Mouse (Mus musculus) lung, postnatal 14 days (tissue): Measurements from ENCODE around the gene Dnajc6.

ENCODE experiments used
- DNase-seq: peaks from one replicate; pipeline ENCODE4 v3.0.0; 2021

Dnajc6 gene

DNA sequence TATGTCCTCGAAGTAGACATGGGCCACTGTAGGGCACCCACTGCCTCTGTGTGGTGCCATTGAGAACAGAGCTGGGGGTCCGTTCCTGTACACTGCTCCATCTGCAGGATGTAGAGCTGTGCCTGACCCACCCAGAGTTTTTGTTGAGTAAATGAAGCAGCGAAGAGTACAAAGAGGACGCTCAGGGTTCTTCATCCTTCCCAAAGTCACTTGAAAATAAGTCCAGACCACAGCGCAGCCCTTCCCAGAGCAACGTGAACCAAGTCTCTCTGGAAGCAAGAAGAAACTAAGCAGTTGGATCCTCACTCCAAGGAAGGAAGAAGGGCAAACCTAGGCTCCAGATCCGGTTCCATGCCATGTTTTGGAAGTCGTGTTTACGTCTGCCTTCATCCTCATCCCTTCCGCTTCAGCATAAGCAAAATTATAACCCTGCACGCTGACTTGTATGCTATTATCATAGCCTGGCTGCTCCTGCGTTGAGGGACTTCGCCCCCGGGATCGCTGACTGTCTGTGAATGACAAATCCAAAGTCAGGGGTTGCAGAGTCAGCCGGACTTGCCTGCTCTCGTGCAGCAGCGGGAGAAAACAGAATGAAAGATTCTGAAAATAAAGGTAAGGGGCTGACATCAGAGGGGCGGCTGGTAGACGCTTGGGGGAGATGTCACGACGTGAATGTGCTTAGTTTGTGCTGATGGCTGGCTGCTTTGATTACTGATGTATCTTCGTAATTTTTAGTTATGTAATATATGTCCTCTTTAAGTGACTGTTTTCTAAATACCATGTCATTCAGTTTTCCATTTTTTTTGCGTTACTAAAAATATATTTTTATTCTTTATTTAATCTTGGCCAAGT lies 11.3 kb downstream of the Dnajc6 start:
- peak; percentile 27 for DNase-seq

DNA sequence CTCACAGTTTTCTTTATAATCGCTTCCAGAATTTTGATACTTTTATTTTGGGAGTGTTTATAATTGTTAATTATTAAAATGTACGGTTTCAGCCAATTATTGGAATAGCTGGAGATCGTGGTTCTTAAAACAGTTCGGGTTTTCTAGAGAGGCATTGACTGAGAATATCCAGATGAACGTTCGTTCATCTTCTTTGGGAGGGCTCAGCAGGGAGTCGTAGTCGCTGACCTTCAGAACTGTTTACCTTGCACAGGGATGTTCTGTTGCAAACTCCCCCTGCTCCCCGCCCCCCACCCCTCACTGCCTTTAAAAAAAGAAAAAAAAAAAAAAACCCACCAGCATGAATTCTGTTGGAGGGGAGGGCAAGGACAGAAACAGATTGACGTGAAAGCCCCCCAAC lies 12.0 kb downstream of the Dnajc6 start:
- no peak for DNase-seq

DNA sequence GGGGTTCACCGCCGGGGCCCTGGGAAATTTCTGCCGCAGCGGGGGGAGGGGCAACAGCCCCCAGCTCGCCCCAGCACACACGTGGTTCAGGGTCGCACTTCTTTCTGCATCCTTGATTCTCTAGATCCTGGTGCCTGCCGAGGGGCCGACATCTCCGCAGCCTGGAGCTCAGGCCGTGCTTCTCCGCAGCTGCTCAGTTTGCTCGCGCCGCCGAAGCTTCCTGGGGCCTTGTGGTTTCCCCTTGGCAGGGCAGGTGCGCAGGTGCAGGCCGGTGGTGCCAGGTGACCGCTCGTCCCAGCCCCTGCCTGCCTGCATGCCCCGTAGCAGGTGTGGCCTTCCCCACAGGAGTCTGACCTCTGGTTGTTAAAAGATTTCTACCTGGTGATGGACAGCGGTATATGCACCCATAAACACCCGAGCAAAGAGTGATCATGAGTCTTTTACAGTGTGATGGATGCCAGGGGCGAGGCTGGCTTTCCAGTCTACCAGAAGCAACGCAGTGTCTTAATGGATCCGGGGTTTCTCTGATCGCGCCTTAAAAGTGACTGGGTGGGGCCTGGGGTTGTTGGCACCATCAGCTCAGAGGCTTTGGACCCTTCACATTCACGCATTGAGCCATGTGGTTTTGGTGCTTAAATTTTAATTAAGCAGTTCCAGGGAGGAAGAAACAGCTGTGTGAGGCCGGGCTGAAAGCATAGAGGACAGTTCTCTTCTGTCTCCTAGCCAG lies 12.6 kb downstream of the Dnajc6 start:
- no peak for DNase-seq

DNA sequence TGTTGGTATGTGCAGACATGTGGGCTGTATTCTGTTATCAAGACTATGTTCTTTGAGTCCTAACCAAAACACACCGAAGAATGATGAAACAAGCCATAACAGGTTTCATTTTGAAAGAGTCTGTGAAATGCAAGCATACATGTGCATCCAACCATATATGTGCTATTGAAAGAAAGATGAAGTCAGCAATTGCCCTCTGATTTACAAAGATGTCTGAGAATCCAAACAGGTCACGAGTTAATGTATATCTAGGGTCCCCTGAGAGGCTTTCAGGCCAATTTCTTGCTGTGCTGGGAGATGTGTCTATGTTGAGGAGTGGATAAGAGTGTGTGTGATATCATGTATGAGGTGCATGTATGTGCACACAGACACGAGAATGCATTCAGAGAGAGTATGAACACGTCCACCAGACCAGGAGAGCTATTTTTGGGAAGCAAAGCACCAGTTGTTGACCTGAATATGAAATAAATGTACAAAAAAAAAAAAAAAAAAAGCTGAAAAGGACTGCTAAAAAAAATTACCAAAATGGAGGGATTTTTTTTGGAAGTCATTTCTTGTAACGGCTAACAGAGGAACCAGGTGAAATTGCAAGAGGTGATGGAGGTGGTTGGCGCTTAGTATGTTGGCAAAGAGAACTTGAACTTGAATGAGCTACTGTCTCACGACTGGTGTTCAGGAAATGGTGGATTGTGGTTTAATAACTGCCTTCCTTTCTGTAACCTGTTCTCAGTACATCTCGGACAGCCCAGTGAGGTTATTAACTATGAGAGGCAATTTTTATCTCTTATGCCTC lies 13.9 kb downstream of the Dnajc6 start:
- no peak for DNase-seq

DNA sequence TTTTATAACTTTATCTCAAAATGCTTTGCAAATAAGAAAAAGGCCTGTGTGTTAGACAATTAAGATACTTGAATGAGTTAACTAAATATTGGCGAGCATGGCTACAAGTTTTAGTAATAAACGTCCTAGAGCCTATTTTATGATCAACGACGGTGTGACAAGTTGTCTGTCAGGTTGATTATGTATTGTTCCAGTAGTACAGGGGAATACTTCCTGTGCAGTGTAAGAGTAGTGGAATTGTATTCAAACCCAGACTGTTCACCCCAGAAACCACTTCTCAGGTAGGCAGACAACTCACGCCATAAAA lies 14.4 kb downstream of the Dnajc6 start:
- DNase-seq: no peak

DNA sequence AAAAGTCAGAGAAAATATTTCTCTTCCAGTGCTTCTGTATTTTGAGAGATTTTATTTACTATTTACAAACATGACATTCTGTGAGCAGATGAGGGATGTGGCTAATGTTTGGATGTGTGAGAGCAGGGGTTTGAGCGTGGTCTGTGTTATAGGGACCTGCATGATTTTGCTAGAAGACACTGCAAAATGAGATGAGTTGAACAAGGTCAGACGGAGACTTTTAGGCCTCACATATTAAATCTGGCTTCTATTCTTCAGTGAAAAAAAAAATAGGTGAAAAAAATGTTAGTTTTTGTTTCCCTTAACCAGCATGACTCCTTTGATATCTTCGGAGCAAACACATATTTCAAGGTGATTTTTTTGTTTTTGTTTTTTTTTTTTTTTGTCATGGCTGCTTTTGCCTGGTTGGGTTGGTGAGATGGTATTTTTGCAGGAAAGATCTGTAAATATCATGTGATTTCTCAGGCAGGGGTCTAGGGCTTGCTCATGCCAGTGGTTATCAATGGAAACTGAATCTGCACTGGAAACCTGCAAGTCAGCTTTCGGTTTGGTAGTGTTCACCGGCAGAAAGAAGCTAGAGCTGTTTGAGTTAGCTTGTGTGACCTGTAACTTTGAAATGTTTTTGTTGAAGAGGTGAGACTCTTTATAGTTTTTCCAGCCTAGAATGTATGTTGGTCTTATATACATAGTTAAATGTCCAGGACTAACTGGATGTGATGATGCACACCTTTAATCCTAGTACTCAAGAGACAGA lies 15.5 kb downstream of the Dnajc6 start:
- no peak for DNase-seq

DNA sequence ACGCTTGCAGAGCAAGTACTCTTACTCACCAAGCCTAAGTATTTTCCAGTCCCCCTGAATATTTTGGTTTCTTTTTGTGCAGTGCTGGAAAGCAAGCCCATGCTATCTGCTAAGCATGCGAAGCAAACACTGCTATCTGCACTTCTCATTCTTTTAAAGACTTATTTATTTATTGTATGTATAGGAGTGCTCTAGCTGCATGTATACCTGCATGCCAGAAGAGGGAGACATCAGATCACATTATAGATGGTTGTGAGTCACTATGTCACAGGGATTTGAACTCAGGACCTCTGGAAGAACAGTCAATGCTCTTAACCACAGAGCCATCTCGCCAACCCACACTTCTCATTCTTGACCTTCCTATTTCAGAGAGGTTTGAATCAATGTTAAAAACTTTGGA lies 16.8 kb downstream of the Dnajc6 start:
- no peak for DNase-seq

DNA sequence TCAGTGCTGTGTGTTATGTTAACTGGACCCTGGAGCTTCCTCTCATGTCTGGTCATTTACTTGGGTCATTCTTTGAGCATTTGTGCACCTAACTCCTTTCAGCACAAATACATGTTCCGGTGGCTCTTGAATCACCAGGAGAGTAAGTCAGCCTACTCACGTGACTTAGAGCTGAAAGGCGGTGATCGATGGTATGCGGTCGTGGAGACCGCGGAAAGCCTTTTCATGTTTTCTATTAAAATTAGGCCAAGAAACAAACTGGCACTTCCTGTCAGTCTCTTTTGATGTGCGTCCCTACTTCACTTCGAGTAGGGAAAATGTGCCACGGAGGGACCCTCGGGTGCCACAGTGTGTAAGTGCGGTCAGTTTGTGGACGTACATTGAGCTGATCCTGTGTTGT lies 19.4 kb downstream of the Dnajc6 start:
- DNase-seq: no peak

DNA sequence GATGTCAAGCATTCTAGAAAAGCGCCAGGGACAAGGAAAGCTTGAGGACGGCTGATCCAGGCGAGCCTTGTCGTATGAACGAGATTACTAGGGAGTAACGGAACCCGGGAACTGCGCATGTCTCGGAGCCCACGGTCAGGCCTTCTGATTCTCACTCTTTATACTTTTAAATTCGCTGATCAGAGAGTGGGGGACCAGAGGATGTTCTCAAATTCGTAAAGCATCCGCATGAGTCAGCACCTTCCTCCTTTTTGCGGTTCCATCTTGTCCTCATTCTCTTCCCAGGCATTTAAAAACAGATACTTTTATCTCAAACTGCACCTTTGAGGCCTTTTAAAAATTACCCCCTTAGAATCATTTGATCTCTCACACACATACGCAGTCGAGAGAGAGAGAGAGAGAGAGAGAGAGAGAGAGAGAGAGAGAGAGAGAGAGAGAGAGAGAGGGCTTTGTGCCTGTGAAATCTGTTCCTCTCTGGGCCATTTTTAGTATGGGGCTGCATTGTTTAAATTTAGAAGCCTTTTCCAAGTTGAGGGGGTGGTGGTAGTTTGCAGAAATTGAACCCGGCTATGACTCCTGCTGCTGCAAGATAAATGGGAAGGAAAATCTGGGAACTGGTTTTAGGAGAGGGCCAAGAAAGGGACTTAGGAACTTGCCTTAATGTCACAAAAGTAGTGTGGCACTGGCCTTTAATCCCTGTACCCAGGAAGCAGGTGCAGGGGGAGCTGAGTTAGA lies 20.2 kb downstream of the Dnajc6 start:
- no peak for DNase-seq

DNA sequence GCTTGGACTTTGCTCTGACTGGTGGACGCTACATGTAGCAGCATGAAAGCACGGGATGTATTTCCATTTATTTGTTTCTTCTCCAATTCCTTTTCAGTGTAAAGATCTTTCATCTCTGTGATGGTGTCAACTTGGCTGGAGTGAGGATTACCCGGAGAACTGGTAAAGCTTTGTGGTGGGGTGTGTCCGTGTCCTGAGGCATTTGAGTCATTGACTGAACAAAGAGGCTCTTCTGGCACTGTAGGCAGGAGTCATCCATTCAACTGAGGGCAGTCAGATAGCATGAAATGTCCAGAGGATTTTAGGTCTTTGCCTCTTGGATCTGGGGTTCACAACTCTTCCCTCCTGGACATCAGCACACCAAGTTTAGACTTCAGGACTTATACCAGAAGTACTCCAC lies 35.5 kb downstream of the Dnajc6 start:
- no peak for DNase-seq

DNA sequence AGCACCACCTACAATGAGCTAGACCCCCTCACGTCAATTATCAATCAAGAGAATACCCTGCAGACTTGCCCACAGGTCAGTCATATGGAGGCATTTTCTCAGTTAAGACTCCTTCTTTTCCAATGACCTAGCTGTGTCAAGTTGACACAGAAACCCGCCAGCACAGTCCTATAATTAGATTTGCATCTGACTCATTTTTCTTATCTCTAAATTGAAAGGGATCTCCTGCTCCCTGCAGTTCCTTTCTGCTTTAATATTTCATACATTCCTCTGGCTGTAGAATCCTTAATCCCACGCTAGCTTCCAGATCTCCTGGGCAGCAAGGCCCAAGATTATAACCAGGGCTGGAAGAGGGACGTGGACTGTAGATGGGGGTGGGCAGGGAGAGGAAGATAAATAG lies 44.1 kb downstream of the Dnajc6 start:
- no peak for DNase-seq

DNA sequence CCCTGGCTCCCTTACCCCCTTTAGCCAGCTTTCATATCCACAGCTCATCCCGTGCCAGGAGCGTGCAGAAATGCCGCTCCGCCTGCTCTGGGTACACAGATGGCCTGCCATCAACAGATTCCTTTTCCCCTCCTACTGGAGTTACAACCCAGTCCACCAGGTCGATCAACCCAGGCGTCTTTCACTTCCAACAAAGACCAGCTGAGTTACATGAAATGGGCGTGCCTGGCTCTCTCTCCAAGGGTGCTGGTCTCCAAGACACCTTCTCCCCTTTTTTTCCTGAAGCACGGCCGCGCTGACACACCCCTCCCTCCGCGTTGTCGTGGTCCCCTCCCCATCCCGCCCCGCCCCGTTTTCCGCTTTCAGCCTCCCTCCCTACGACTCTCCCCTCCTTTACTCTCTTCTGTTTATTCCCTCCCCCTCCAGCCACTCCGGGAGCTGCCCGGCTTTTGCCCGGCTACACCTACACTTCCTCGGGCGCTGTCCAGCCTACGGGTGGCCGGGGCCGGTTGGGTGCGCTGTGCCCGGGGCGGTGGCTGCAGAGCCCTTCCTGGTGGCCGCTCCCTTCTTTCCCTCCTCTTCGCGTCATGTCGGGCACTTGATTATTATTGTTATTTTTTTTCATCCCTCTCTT lies 53.6 kb downstream of the Dnajc6 start:
- DNase-seq: peak; percentile 3

DNA sequence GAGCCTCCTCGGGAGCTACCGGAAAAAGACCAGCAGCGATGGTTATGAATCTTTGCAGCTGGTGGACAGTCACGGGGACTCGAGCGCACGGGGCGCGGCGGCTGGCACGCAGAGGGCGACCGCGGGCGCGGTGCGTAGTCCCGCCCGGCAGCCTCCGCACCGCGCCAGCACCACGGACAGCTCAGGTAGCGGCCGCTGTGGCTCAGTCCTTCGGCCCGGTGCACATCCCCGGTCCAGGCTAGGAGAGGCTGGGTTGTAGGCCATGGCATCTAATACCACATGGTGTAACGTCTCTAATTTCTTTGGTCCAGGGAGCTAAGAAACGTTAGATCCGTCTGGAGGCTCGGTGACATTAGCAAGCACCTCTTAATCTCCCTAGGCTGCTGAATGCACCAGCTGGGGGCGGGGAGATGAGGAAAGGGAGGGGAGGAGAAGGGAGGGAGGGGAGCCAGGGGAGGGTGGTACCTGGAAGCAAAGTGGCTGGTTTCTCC lies 54.3 kb downstream of the Dnajc6 start:
- peak; percentile 45 for DNase-seq

DNA sequence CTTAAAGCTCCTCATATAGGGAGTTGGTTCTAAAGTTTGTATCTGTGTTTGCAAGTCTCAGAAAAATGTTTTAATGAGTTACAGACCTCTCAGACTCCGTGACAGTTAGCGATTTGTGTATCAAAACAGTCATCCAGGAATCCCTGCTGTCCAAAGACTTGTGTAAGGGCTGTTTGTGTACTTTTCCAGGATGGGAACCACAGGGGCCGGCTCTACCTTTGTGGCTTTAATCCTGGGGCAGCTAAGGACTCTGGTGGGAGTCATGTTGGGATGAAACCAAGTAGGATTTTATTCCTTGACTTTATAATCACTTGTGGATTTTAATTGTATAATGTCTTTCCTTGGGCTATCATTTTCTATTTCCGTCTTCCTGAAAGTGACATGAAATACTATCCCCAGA lies 55.0 kb downstream of the Dnajc6 start:
- DNase-seq: no peak

DNA sequence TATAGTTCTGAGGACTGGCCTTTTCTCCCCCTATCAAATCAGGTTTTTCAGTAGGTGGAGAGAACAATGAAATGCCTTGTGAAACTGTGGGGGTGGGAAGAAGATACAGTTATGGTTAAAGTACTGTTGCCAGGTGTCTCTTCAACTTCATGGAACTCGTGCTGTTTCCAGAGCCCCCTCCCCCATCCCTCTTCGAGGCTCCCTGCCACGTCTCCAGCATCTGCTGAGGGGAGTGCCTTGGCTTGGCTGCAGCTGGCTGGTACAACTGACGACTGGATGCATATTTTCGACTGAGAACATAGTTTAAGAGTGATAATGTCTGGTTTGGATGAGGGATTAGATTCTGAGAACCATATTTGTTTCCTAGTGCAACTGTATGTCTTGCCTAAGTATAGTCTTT lies 55.9 kb downstream of the Dnajc6 start:
- no peak for DNase-seq

DNA sequence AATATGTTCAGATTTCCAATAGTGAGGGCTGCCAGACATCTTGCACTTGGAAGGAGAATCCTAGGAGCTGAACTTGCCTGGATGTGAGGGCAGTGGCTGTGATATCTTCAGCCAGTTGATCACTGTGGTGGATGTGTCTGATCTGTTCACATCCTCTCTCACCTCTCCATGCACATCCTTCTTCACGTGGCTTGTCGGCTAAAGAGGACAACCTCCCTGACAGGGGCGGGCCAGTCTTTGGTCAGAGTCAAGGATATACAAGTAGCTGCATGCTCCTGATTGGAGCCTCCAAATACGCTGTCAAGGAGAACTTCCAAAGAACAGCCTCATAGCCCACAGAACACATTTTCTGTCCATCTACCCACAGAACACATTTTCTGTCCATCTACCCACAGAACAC lies 58.6 kb downstream of the Dnajc6 start:
- no peak for DNase-seq

DNA sequence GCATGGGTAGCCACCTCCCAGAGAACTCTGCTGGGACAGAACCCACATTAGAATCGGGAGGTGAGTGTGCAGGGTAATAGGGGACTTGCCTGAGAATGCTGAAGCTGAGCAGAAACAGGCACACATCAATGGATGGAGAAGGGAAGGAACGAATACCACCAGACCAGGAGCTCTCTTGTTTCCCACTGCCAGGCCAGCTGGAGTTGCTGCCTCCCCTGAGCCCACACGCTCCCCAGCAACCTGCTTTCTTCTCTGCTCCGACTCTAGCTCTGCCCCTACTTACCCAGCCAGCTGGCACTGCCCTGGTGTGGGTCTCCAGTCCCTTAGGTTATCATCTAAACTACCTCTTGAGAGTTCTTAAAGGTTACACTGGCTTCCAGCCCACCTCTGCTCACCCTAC lies 63.7 kb downstream of the Dnajc6 start:
- no peak for DNase-seq

DNA sequence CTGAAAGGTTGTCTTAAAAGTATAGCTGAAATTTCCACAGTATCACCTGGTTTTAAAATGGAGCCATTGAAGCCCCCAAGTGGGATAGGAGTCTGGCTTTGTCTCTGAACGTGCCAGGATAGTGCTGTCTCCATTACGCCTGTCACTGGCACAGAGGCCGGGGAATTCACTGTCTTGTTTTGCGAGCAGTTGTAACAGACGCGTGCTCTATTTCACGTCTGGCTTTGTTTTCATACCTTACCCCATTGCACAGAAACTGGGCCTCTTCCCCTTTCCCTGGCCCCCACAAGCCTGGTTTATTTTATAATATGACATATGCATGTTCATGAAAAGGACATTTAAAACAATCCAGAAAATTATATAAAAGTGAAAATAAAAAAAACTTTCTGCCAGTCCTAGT lies 66.4 kb downstream of the Dnajc6 start:
- DNase-seq: no peak

DNA sequence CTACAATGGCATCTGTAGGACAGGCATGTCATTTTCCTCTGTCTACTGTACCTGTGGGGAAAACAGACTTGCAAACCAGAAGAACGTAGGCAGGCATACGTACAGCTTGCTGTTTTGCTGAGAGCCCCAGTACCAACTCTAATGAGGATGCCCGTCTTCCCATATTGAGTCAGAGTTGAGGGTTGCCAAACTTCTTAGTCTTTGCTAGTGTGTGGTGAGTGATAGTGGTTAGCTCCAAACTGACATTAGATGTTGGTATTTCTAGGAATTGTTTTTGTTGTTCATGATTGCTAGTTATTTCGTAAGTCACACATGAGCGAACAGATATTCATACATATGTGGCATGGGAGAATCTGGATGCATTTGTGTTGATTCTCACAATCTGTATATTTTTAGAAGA lies 67.2 kb downstream of the Dnajc6 start:
- no peak for DNase-seq

DNA sequence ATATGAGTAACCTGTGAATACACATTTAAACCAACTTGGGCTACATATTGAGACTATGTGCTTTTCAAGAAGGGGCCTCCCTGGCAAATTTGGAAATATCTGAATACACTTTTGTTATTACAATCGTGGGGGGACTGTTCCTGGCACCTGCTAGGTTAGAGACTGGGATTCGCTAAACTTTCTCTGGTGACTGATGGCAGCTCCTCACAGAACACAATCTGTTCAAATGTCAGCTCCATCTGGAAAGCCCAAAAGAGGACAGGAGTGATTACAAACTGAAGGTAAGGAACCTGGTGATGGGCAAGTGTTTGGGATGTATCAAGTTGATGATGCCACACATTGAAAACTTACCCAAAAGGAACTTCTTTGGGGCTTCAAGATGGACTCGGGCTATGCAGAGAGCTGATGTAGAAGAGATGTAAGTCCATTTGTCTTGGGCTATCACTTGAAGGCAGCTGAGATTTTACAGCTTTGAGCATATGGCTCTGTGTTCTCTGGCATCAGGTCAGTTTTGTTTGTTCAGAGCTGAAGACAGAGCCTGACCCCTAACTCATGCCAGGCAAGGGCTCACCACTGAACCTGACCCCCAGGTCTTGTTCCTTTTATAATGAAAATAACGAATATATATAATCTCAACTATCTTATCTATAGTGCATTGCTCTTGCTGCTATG lies 68.4 kb downstream of the Dnajc6 start:
- no peak for DNase-seq

DNA sequence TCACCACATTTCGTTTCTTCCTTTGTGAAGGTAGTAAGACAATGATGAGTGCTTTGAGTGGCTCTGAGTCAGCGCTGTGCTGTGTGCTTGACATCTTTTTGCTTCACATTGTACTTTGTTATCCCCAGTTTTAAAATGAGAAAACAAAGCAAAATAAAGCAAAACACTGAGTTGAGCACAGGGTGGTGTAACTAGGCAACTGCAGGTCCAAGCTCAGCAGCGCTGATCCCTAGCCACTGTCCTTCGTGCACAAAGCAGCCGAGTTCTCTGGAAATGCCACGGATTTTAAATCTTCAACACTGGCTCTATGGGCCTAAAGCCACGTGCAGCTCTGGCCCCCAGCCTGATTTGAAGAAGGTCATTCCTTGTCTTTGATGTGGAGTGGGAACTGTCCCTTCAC lies 72.6 kb downstream of the Dnajc6 start:
- DNase-seq: no peak
